Mouse (Mus musculus) liver, embryonic 15.5 days (tissue): Measurements from ENCODE around the gene Mtmr4. TPM values are rescaled to one million over a fixed set of nuclear protein-coding genes. Genes with fewer than 3 reads are reported as not detected.

Experiments
- ATAC-seq: fragments of 200-750 bp; cut with Nextera tagmentation; 2 replicates; pipeline ENCODE4 v1.8.0; 2017; ENCODE audit warnings: moderate number of reproducible peaks, mild to moderate bottlenecking, moderate library complexity; ENCODE audit not compliant: insufficient read depth
- H3K27ac ChIP-seq: fragments of 300-500 bp; sonication (generic); replicated peaks from 2 replicates; pipeline ENCODE4 v1.5.1; 2015; ENCODE audit warnings: mild to moderate bottlenecking, inconsistent platforms
- H3K27me3 ChIP-seq: fragments of 300-500 bp; sonication (generic); 2 replicates; pipeline ENCODE4 v1.6.1; 2015; ENCODE audit warnings: mild to moderate bottlenecking, inconsistent platforms
- H3K36me3 ChIP-seq: fragments of 300-500 bp; sonication (generic); replicated peaks from 2 replicates; pipeline ENCODE4 v1.6.1; 2015; ENCODE audit warnings: moderate library complexity, mild to moderate bottlenecking, inconsistent platforms
- H3K4me1 ChIP-seq: fragments of 300-500 bp; sonication (generic); replicated peaks from 2 replicates; pipeline ENCODE4 v1.6.1; 2015; ENCODE audit warnings: inconsistent platforms
- H3K4me2 ChIP-seq: fragments of 300-500 bp; sonication (generic); 2 replicates; pipeline ENCODE4 v1.6.1; 2015; ENCODE audit warnings: moderate library complexity, mild to moderate bottlenecking, inconsistent platforms
- H3K4me3 ChIP-seq: fragments of 300-500 bp; sonication (generic); replicated peaks from 2 replicates; pipeline ENCODE4 v1.5.1; 2015; ENCODE audit warnings: mild to moderate bottlenecking, inconsistent platforms
- H3K9ac ChIP-seq: fragments of 300-500 bp; sonication (generic); 2 replicates; pipeline ENCODE4 v1.6.1; 2015; ENCODE audit warnings: moderate library complexity, mild to moderate bottlenecking, inconsistent platforms
- H3K9me3 ChIP-seq: fragments of 300-500 bp; sonication (generic); replicated peaks from 2 replicates; pipeline ENCODE4 v1.6.1; 2016; ENCODE audit warnings: inconsistent platforms
- WGBS: fragments of 180-500 bp; shearing (Covaris S2); methylation state at CpG from one replicate; pipeline ENCODE4 v1.1.7; 2015; ENCODE audit warnings: mixed read lengths; ENCODE audit not compliant: insufficient replicate concordance; 5-methylcytosine and 5-hydroxymethylcytosine counted together
- polyA plus RNA-seq: library from polyadenylated mRNA; unstranded; fragments of >200 nt; fragmentation: Nextera tagmentation; extraction: Ambion mirVana; gene quantifications from 2 replicates; pipeline ENCODE4 v1.2.1, GENCODE M21; 2015

Mtmr4 gene
- polyA plus RNA-seq, 1 experiment from 2014 or later, result 9.7 TPM

DNA sequence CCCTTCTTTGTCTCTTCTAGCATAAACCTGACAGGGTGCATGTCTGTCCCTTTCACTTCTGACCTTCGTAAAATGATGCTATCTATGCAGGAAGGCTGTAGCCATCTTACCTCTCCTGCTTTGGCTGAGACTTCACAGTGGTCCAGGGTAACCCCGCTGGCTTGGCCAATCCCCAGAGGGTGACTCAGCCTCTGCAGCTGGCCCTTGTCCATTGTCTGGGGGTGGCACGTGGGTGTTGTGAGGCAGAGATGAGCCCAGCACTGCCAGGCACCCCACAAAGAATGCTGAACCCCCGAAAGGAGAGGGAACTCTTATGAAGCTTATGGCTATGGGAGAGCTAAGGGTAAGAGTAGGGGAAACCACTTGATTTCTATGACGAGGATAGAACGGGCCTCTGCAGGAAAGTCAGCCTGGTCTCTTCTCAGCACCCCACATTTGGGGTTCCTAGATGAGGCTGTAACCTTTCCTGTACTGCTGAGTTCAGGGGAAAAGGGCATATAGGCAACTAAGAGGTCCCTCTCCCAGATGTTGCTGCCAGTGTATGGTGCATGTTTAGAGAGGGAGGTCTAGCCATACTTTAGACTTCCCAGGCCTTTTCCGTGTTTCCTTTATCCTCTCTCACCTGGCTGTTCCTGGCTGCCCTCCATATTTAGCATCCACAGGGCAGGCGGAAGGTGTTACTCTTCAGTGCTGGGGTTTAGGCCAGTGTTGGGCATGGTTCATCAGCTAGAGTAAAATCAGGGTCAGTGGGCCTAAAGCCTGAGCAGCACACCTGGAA is 9.8 kb upstream of the Mtmr4 start:
- Histone ChIP-seq H3K4me3 (no peak overlapping the region), H3K4me2 (no peak overlapping the region), H3K9me3 (no peaks in the 10 kb centered on the region), H3K27ac (no peak overlapping the region), H3K27me3 (peaks cover 4% of the 10 kb centered on the region; the same call in 1 of the 2 replicates), H3K36me3 (no peaks in the 10 kb centered on the region), H3K4me1 (peaks cover 25% of the 10 kb centered on the region), H3K9ac (no peak overlapping the region)
- 63% methylated on average over 8 of the region's 8 CpGs for WGBS
- no peak for ATAC-seq

DNA sequence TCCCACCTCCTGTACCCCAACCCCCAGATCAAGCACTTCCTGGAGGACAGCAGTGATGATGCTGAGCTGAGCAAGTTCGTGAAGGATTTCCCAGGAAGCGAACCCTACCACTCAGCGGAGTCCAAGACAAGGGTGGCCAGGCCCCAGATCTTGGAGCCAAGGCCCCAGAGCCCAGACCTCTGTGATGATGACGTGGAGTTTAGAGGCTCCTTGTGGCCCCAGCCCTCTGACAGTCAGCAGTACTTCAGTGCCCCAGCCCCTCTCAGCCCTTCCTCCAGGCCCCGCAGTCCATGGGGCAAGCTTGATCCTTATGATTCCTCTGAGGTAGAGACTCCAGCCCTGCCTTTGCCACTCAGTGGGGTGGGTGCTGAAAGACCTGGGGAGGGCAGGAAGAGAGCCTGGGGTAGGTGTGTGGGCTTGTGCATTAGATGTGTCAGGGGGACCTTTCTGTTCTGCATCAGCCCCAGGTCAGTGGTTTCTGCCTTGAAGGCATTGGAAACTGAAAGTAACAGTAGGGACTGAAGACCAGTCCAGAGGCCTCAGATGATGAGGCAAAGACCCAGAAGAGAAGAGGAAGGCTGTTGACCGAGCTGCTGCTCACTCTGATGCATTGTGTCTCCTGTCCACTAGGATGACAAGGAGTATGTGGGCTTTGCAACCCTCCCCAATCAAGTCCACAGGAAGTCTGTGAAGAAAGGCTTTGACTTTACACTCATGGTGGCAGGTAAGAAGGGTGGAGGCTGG is 8.5 kb upstream of the Mtmr4 start:
- WGBS, result 56% methylated on average over 6 of the region's 6 CpGs
- H3K27me3 ChIP-seq, result no peaks in the 10 kb centered on the region
- peaks cover 14% of the 10 kb centered on the region for H3K4me1 ChIP-seq
- no peak overlapping the region for H3K27ac ChIP-seq
- no peaks in the 10 kb centered on the region for H3K9me3 ChIP-seq
- no peak overlapping the region for H3K9ac ChIP-seq
- ATAC-seq, result no peak
- no peak overlapping the region for H3K4me2 ChIP-seq
- no peaks in the 10 kb centered on the region for H3K36me3 ChIP-seq
- H3K4me3 ChIP-seq, result no peak overlapping the region

- H3K4me2 ChIP-seq, result no peak overlapping the region
- H3K27ac ChIP-seq, result peak overlapping the region; percentile 6; the same call in 1 of the 2 replicates
- H3K27me3 ChIP-seq, result no peaks in the 10 kb centered on the region
- H3K36me3 ChIP-seq, result no peaks in the 10 kb centered on the region
- 70% methylated on average over 10 of the region's 10 CpGs for WGBS
- H3K9me3 ChIP-seq, result no peaks in the 10 kb centered on the region
- H3K9ac ChIP-seq, result no peak overlapping the region
- peaks cover 9% of the 10 kb centered on the region for H3K4me1 ChIP-seq
- no peak for ATAC-seq
- no peak overlapping the region for H3K4me3 ChIP-seq
These were observed 7.1 kb upstream of the Mtmr4 start for GRCm38 (mm10) chr11:87584711-87585505.

DNA sequence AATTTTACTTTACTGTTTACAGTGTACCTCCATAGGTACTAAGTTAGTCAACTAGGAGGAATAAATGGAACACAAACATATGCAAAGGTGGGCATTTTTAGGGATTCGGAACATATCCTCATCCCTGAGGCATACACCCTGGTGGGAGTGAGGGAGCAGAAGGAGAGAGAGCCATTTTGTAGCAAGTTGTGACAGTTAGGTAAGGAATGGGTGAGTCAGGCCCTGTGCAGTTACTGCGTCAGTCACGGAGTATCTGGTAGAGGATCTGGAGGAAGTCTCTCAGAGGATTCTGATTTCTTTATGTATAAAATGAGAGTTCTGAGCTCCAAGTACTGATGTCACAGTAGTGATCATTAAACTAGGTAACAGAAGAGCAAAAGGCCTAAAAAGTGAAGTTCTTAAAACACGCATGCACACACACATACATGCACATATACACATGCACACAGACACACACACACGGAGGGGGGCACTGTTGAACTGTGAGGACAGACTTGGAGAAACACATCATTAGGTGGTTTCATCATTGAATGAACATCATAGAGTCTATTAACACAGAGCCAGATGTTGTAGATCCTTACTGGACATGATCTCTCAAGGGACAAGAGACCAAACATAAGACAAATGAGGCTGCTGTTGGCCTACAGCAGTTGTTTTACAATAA is 4.6 kb upstream of the Mtmr4 start:
- Histone ChIP-seq H3K27me3 (no peaks in the 10 kb centered on the region), H3K27ac (no peak overlapping the region), H3K36me3 (no peaks in the 10 kb centered on the region), H3K4me2 (no peak overlapping the region), H3K9ac (no peak overlapping the region), H3K4me3 (no peak overlapping the region), H3K9me3 (no peaks in the 10 kb centered on the region), H3K4me1 (peaks cover 20% of the 10 kb centered on the region)
- no peak for ATAC-seq
- WGBS, result 76% methylated on average over 5 of the region's 5 CpGs

- Histone ChIP-seq H3K4me2 (0 out of 2 replicates have a peak overlapping the region, but pooled peaks have one; percentile 87), H3K27ac (no peak overlapping the region), H3K36me3 (0 out of 2 replicates have a peak, but pooled peaks cover 7% of the 10 kb centered on the region), H3K9me3 (no peaks in the 10 kb centered on the region), H3K4me1 (peaks cover 42% of the 10 kb centered on the region), H3K27me3 (no peaks in the 10 kb centered on the region), H3K9ac (no peak overlapping the region), H3K4me3 (no peak overlapping the region)
- WGBS, result 87% methylated on average over 8 of the region's 8 CpGs
- ATAC-seq, result no peak
These were observed 2.4 kb upstream of the Mtmr4 start for GRCm38 (mm10) chr11:87589605-87590004.

- 2% methylated on average over 25 of the region's 25 CpGs for WGBS
- H3K4me1 ChIP-seq, result peaks cover 56% of the 10 kb centered on the region
- no peaks in the 10 kb centered on the region for H3K9me3 ChIP-seq
- H3K27me3 ChIP-seq, result no peaks in the 10 kb centered on the region
- peak overlapping the region; percentile 81 for H3K9ac ChIP-seq
- peak overlapping the region; percentile 96 for H3K27ac ChIP-seq
- H3K4me3 ChIP-seq, result peak overlapping the region; percentile 74
- no peak for ATAC-seq
- peak overlapping the region; percentile 87 for H3K4me2 ChIP-seq
- H3K36me3 ChIP-seq, result 0 out of 2 replicates have a peak, but pooled peaks cover 8% of the 10 kb centered on the region
These were observed 979 bp upstream of the Mtmr4 start for GRCm38 (mm10) chr11:87590841-87591525.

- Histone ChIP-seq H3K27ac (peak overlapping the region; percentile 96), H3K4me1 (peaks cover 67% of the 10 kb centered on the region), H3K9ac (peak overlapping the region; percentile 79), H3K4me2 (peak overlapping the region; percentile 87), H3K4me3 (peak overlapping the region; percentile 74), H3K27me3 (no peaks in the 10 kb centered on the region), H3K9me3 (no peaks in the 10 kb centered on the region), H3K36me3 (peaks cover 18% of the 10 kb centered on the region)
- no peak for ATAC-seq
- WGBS, result under 1% methylated on average over 15 of the region's 15 CpGs
These were observed 363 bp downstream of the Mtmr4 start for GRCm38 (mm10) chr11:87592354-87592695.

GRCm38 (mm10) chr11:87592713-87593598 is 994 bp downstream of the Mtmr4 start:
- H3K4me2 ChIP-seq, result peak overlapping the region; percentile 87
- 39% methylated on average over 13 of the region's 13 CpGs for WGBS

GRCm38 (mm10) chr11:87595327-87595841 is 3.4 kb downstream of the Mtmr4 start:
- peaks cover 53% of the 10 kb centered on the region for H3K4me1 ChIP-seq
- 3% methylated on average over 32 of the region's 37 CpGs for WGBS
- H3K36me3 ChIP-seq, result peaks cover 48% of the 10 kb centered on the region
- peak; percentile 14 for ATAC-seq
- H3K27ac ChIP-seq, result peak overlapping the region; percentile 60
- H3K9ac ChIP-seq, result peak overlapping the region; percentile 69
- H3K27me3 ChIP-seq, result no peaks in the 10 kb centered on the region
- peak overlapping the region; percentile 99 for H3K4me2 ChIP-seq
- no peaks in the 10 kb centered on the region for H3K9me3 ChIP-seq
- H3K4me3 ChIP-seq, result peak overlapping the region; percentile 63

More at GRCm38 (mm10) chr11:87592713-87593598, 994 bp downstream of the Mtmr4 start:
- H3K9ac ChIP-seq, result peak overlapping the region; percentile 79
- no peak for ATAC-seq
- H3K4me3 ChIP-seq, result peak overlapping the region; percentile 74
- no peaks in the 10 kb centered on the region for H3K9me3 ChIP-seq
- peaks cover 24% of the 10 kb centered on the region for H3K36me3 ChIP-seq
- H3K27ac ChIP-seq, result peak overlapping the region; percentile 96
- no peaks in the 10 kb centered on the region for H3K27me3 ChIP-seq
- H3K4me1 ChIP-seq, result peaks cover 67% of the 10 kb centered on the region
